In genomic region chr12:53882863-53883262, GRCm38 (mm10) we compare ENCODE assay signal across 17 mouse cellular contexts.
DNase-seq lines count a peak whose midpoint lies in the region; ATAC-seq lines count a peak whose summit lies in the region.
"Had no signal": no experiment of that assay in that cellular context is flagged by ENCODE, and none has a peak within 500 bp of the region (broad histone marks: within the 10 kb centered on the region; RNA-seq: fewer than 3 reads in every experiment).

No protein-coding gene starts in this region.

- H3K4me1 ChIP-seq in midbrain, embryonic 14.5 days (ENCODE audit: control insufficient read depth, insufficient read depth, low read length) = no peaks in the 10 kb centered on the region
- no peaks in the 10 kb centered on the region; the same call in 1 of the 2 replicates for H3K4me1 ChIP-seq in midbrain, embryonic 11.5 days (ENCODE audit: control insufficient read depth, insufficient read depth, low read length)
- H3K4me1 ChIP-seq: forebrain, embryonic 15.5 days had no signal

- H3K27me3 ChIP-seq in midbrain, embryonic 14.5 days (ENCODE audit: control insufficient read depth, insufficient read depth, low read length) = no peaks in the 10 kb centered on the region
- H3K27me3 ChIP-seq in midbrain, embryonic 11.5 days (ENCODE audit: control insufficient read depth, insufficient read depth, low read length) = no peaks in the 10 kb centered on the region
- H3K27me3 ChIP-seq: embryonic facial prominence, embryonic 12.5 days; forebrain, embryonic 15.5 days had no signal

- H3K36me3 ChIP-seq in midbrain, embryonic 14.5 days (ENCODE audit: control insufficient read depth, insufficient read depth, low read length) = no peaks in the 10 kb centered on the region
- H3K36me3 ChIP-seq in midbrain, embryonic 11.5 days (ENCODE audit: control insufficient read depth, insufficient read depth, low read length) = no peaks in the 10 kb centered on the region
- H3K36me3 ChIP-seq: embryonic facial prominence, embryonic 10.5 days; embryonic facial prominence, embryonic 12.5 days; forebrain, embryonic 15.5 days had no signal

- DNase-seq in frontal cortex, adult 2 months (ENCODE audit: extremely low spot score in 1 of 2, low spot score in 1 of 2) = no peak
- no peak for DNase-seq in midbrain, embryonic 14.5 days
- DNase-seq in midbrain, embryonic 11.5 days (ENCODE audit: low spot score, missing footprints) = no peak
- no peak for DNase-seq in thymus, adult 18-20 months
- DNase-seq: adrenal gland, adult 2 months; adrenal gland, postnatal 10 days; adrenal gland, postnatal 25 days; cerebellum, adult 11-12 months; cerebellum, adult 2 months; cerebellum, adult 9-10 months; cerebellum, postnatal 10 days; cerebellum, postnatal 25 days; forebrain, postnatal 0 days had no signal

- peak; percentile 97 for ATAC-seq in frontal cortex, adult (ENCODE audit: low TSS enrichment)
- no peak for ATAC-seq in midbrain, embryonic 14.5 days (ENCODE audit: low FRiP score, low TSS enrichment)
- no peak for ATAC-seq in midbrain, embryonic 11.5 days (ENCODE audit: low FRiP score)
- ATAC-seq: forebrain, embryonic 15.5 days; forebrain, postnatal 0 days had no signal

- H3K27ac ChIP-seq in midbrain, embryonic 14.5 days (replicated peaks; ENCODE audit: low read depth, low read length) = 0 out of 2 replicates have a peak overlapping the region, but pooled peaks have one; percentile 21
- no peak overlapping the region for H3K27ac ChIP-seq in midbrain, embryonic 11.5 days (ENCODE audit: low read depth, low read length)
- H3K27ac ChIP-seq: embryonic facial prominence, embryonic 10.5 days; embryonic facial prominence, embryonic 12.5 days; forebrain, embryonic 15.5 days had no signal

- WGBS in midbrain, embryonic 14.5 days = 88% methylated on average over 8 of the region's 8 CpGs
- 84% methylated on average over 8 of the region's 8 CpGs for WGBS in midbrain, embryonic 11.5 days

- H3K9me3 ChIP-seq in midbrain, embryonic 14.5 days (ENCODE audit: control insufficient read depth, low read length) = no peaks in the 10 kb centered on the region
- no peaks in the 10 kb centered on the region for H3K9me3 ChIP-seq in midbrain, embryonic 11.5 days (ENCODE audit: control insufficient read depth, low read length)
- H3K9me3 ChIP-seq: embryonic facial prominence, embryonic 10.5 days; embryonic facial prominence, embryonic 12.5 days; forebrain, embryonic 15.5 days had no signal

- H3K4me2 ChIP-seq in midbrain, embryonic 14.5 days (ENCODE audit: low read length) = no peak overlapping the region
- no peak overlapping the region for H3K4me2 ChIP-seq in midbrain, embryonic 11.5 days
- H3K4me2 ChIP-seq: embryonic facial prominence, embryonic 12.5 days; forebrain, embryonic 15.5 days had no signal

- H3K9ac ChIP-seq in midbrain, embryonic 14.5 days (replicated peaks; ENCODE audit: low read length) = no peak overlapping the region
- no peak overlapping the region for H3K9ac ChIP-seq in midbrain, embryonic 11.5 days (ENCODE audit: low read length)
- H3K9ac ChIP-seq: embryonic facial prominence, embryonic 12.5 days; forebrain, embryonic 15.5 days; forebrain, postnatal 0 days had no signal

- H3K4me3 ChIP-seq in midbrain, embryonic 14.5 days (replicated peaks; ENCODE audit: low read depth, low read length) = no peak overlapping the region
- H3K4me3 ChIP-seq in midbrain, embryonic 11.5 days (ENCODE audit: low read depth, low read length) = no peak overlapping the region
- H3K4me3 ChIP-seq: embryonic facial prominence, embryonic 10.5 days; embryonic facial prominence, embryonic 12.5 days; forebrain, embryonic 15.5 days had no signal
